Mouse (Mus musculus): ENCODE measurements around the gene Gm49383.

- TF ChIP-seq CTCF (IDR thresholded peaks at IDR 0.05; ENCODE audit: low read depth): no peak
- no peak for TF ChIP-seq EP300 (IDR thresholded peaks at IDR 0.05; ENCODE audit: low read depth)
Measured at GRCm38 (mm10) chr12:69192637-69193036, 4.3 kb downstream of the Gm49383 start.

All from liver, postnatal 0 days (tissue).